Mouse (Mus musculus) neural tube, embryonic 13.5 days (tissue): ENCODE results near the gene Zfp398. TPM values are rescaled to one million over a fixed set of nuclear protein-coding genes. Genes with fewer than 3 reads are reported as not detected.

Source experiments
- ATAC-seq: fragments of 200-750 bp; cut with Nextera tagmentation; 2 replicates; pipeline ENCODE4 v1.8.0; 2017; ENCODE audit warnings: low read depth, mild to moderate bottlenecking, moderate TSS enrichment, moderate library complexity
- H3K27ac ChIP-seq: fragments of 300-500 bp; sonication (generic); replicated peaks from 2 replicates; pipeline ENCODE4 v1.5.1; 2015; ENCODE audit warnings: moderate library complexity, mild to moderate bottlenecking, inconsistent platforms
- H3K27me3 ChIP-seq: fragments of 300-500 bp; sonication (generic); 2 replicates; pipeline ENCODE4 v1.6.1; 2015; ENCODE audit warnings: mild to moderate bottlenecking, inconsistent platforms
- H3K36me3 ChIP-seq: fragments of 300-500 bp; sonication (generic); 2 replicates; pipeline ENCODE4 v1.6.1; 2015; ENCODE audit warnings: mild to moderate bottlenecking, inconsistent platforms
- H3K4me1 ChIP-seq: fragments of 300-500 bp; sonication (generic); replicated peaks from 2 replicates; pipeline ENCODE4 v1.6.1; 2015; ENCODE audit warnings: inconsistent platforms
- H3K4me2 ChIP-seq: fragments of 300-500 bp; sonication (generic); 2 replicates; pipeline ENCODE4 v1.6.1; 2015; ENCODE audit warnings: inconsistent platforms, mild to moderate bottlenecking, moderate library complexity
- H3K4me3 ChIP-seq: fragments of 300-500 bp; sonication (generic); 2 replicates; pipeline ENCODE4 v1.5.1; 2015; ENCODE audit warnings: mild to moderate bottlenecking, inconsistent platforms
- H3K9ac ChIP-seq: fragments of 300-500 bp; sonication (generic); 2 replicates; pipeline ENCODE4 v1.6.1; 2015; ENCODE audit warnings: moderate library complexity, mild to moderate bottlenecking, inconsistent platforms
- H3K9me3 ChIP-seq: fragments of 300-500 bp; sonication (generic); 2 replicates; pipeline ENCODE4 v1.6.1; 2016; ENCODE audit warnings: inconsistent platforms
- WGBS: fragments of 180-500 bp; shearing (Covaris S2); methylation state at CpG from one replicate; pipeline ENCODE4 v1.1.7; 2015; 5-methylcytosine and 5-hydroxymethylcytosine counted together
- microRNA counts: library from miRNA; unstranded; fragments of <30 nt; microRNA quantifications from one replicate; lab custom pipeline; 2016
- microRNA-seq: library from miRNA; unstranded; fragments of <30 nt; microRNA quantifications from one replicate; pipeline ENCODE4, GENCODE M21; 2016
- polyA plus RNA-seq: library from polyadenylated mRNA; unstranded; fragments of >200 nt; fragmentation: Nextera tagmentation; extraction: Ambion mirVana; gene quantifications from 2 replicates; pipeline ENCODE4 v1.2.1, GENCODE M21; 2015

Zfp398 gene
- polyA plus RNA-seq, 1 experiment from 2014 or later: 15.7 TPM

DNA sequence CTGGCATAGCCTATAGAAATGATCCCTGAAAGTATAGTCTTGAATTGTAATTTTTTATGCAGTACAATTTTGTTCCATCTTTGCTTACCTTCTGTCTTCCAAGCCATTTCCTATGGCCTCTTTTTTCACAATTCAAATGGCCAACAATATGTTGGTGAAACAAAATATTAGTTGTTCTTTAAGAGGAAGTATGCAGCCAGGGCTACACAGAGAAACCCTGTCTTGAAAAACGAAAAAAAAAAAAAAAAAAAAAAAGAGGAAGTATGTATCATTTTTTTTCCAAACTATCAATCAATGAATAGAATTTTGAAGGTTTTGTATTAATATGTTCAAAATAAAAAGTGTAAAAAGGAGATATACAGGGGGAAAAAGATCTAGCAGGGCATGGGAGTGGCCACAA, 76.2 kb downstream of the Zfp398 start:
- Histone ChIP-seq H3K4me2 (no peak overlapping the region), H3K9me3 (no peaks in the 10 kb centered on the region), H3K36me3 (peaks cover 16% of the 10 kb centered on the region), H3K27me3 (no peaks in the 10 kb centered on the region), H3K4me3 (no peak overlapping the region), H3K9ac (no peak overlapping the region), H3K27ac (no peak overlapping the region), H3K4me1 (no peaks in the 10 kb centered on the region)
- ATAC-seq: no peak
- WGBS: 68% methylated on average over 1 of the region's 1 CpGs

DNA sequence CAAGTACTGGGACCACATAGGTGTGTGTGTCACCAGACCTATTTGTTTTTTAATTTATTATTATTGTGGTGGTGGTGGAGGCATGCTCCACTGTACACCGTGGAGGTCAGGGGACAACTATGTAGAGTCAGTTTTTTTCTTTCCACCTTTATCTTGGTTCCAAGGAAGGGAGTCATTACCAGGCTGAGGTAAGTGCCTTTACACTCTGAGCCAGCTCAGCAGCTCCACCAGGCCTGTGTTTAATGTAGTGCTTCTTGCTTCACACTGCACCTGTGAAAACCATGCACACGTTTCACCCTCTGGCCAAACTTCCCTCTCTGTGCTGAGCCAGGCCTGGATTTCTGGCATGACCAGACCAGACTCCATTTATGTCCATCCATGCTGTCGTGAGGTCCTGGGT, 77.5 kb downstream of the Zfp398 start:
- H3K36me3 ChIP-seq: peaks cover 3% of the 10 kb centered on the region
- no peak overlapping the region for H3K27ac ChIP-seq
- no peak for ATAC-seq
- no peak overlapping the region for H3K4me3 ChIP-seq
- WGBS: 71% methylated on average over 3 of the region's 3 CpGs
- H3K9ac ChIP-seq: no peak overlapping the region
- no peaks in the 10 kb centered on the region for H3K27me3 ChIP-seq
- H3K4me2 ChIP-seq: no peak overlapping the region
- no peaks in the 10 kb centered on the region for H3K9me3 ChIP-seq
- no peaks in the 10 kb centered on the region for H3K4me1 ChIP-seq

DNA sequence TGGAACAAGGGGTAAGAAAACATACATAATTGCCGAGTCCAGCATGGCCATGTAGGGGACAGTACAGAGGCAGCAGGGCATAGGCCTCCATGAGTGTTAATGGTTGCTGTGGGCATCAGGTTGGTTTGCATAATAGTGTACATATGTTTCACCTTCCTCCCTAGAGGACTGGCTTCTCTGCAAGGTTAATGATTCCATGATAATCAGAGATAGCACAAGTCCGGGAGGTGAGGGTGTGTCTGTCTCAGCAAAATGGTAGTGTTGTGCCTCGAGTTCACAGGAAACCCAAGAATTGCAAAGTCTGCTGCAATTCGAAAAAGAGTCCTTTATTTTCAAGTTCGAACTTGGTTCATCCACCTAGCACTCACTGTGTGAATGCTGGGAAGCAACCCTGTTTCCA, 81.6 kb downstream of the Zfp398 start:
- Histone ChIP-seq H3K27ac (no peak overlapping the region), H3K4me1 (peaks cover 11% of the 10 kb centered on the region), H3K27me3 (no peaks in the 10 kb centered on the region), H3K36me3 (no peaks in the 10 kb centered on the region), H3K9me3 (no peaks in the 10 kb centered on the region), H3K4me3 (no peak overlapping the region), H3K9ac (no peak overlapping the region), H3K4me2 (no peak overlapping the region)
- 79% methylated on average over 5 of the region's 5 CpGs for WGBS
- ATAC-seq: no peak

DNA sequence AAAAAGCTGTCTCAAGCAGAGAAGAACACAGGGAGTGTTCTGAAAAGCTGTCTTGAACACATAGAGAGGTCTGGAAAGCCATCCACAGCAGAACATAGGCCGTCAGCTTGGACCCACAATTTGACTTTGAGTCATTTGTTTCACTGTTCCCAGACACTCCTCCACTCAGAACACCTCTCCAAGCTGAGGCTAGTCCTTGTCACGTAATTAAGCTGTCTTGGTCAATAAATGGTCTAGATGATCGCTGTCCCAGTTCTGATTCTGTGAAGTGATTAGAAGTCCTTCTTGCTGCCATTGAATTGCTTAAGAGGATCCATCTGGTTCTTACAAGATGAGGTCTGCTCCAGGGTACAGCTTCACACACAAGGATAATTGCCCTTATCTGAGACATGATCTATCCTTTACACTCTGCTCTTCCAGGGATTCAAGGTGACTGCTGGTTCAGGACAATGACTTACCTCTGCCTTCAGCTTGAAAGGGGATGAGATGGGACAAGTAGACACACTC, 83.4 kb downstream of the Zfp398 start:
- no peak overlapping the region for H3K27ac ChIP-seq
- H3K9me3 ChIP-seq: no peaks in the 10 kb centered on the region
- H3K4me3 ChIP-seq: no peak overlapping the region
- H3K27me3 ChIP-seq: no peaks in the 10 kb centered on the region
- H3K36me3 ChIP-seq: no peaks in the 10 kb centered on the region
- no peak overlapping the region for H3K9ac ChIP-seq
- ATAC-seq: no peak
- no peak overlapping the region for H3K4me2 ChIP-seq
- H3K4me1 ChIP-seq: peaks cover 16% of the 10 kb centered on the region
- WGBS: 81% methylated on average over 3 of the region's 3 CpGs

DNA sequence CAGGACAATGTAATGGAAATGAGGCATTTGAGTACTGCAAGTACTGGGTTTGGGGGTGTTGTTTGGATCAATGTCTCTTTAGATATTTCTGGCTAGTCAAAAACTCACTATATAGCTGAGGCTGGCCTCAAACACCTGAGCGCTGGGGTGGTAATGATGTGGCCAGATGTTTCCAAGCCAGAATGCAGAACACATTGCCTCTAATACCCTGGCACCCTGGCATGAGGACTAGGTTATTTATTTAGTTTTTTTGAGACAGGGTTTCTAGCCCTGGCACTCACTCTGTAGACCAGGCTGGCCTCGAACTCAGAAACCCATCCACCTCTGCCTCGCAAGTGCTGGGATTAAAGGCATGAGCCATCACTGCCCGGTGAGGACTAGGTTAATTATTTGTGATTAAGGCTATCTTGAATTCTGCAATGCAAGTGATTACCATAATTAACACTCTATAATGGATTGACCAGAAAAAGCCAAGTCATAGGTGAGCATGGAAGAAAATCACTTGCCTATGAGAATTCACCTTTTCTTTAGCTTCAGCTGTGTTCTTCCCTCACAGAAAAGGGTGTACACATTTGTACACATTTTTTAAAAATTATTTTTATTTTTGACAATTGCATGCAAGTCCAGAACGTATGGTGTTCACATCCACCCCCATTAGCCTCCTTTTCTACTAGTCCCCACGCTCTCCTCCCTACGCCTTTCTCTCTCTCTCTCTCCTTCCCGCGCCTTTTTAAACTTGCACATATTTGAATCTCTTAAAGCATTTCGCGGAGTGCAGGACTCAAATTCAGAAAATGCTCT, 84.4 kb downstream of the Zfp398 start:
- WGBS: 27% methylated on average over 11 of the region's 11 CpGs
- Histone ChIP-seq H3K27me3 (no peaks in the 10 kb centered on the region), H3K36me3 (no peaks in the 10 kb centered on the region), H3K27ac (peak overlapping the region; percentile 95), H3K4me3 (peak overlapping the region; percentile 83), H3K4me2 (peak overlapping the region; percentile 82), H3K4me1 (peaks cover 16% of the 10 kb centered on the region), H3K9me3 (no peaks in the 10 kb centered on the region), H3K9ac (peak overlapping the region; percentile 87)
- peak; percentile 45; the same call in 1 of the 2 replicates for ATAC-seq

DNA sequence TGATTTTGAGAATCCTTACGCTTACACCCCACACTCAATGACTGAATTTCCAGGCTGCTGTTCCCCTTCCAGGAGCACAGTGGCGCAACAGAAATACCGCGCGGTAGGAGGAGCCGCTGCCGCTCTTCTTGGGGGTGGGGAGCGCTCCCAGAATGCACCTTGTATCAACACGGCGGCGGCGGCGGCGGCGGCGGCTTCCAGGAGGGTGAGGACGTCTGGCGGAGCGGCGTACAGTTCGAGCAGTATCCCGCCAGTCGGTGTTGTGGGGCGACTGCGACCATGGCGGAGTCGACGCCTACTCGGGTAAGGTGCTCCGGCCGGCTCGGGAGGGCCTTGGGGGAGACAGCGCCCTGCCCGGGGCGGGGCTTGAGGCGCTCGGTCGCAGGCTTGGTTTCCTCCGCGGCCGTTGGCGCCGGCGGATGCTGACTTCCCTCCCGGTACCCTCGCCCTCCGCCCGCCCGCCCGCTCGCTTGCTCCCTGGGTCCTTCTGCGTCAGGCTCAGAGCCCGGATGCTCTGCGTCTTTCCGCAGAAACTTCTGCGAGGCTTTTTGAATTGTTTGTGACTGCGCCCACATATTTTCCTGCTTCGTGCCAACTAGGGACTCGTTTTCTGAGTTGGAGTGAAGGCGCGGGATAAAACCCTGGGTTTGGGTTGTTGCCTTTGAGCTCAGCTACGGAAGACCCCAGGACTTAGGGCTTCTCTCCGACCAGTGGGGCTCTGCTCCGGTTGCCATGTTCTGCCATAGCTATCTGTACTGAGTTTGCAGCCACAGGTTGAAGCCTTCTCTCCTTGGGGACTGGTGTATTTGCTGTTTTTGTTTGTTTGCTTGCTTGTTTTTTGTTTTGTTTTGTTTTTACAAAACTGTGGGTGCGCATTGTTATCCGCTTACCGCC, 85.2 kb downstream of the Zfp398 start, which contains the start of gene Zfp212:
Zfp212 (plus strand) TSS at position 30 of the 894 bp plus-strand sequence.
- Histone ChIP-seq H3K4me1 (peaks cover 16% of the 10 kb centered on the region), H3K36me3 (no peaks in the 10 kb centered on the region), H3K27ac (peak within 1 kb of the TSS; percentile 95), H3K9ac (peak within 1 kb of the TSS; percentile 87), H3K4me2 (peak within 1 kb of the TSS; percentile 82), H3K27me3 (no peaks in the 10 kb centered on the region), H3K4me3 (peak within 1 kb of the TSS; percentile 83), H3K9me3 (no peaks in the 10 kb centered on the region)
- WGBS: under 1% methylated on average over 66 of the region's 67 CpGs
- ATAC-seq: peak; percentile 97

MicroRNAs within 50 kb of the gene (microRNA counts, 519-probe panel; counts per million panel counts)
- microRNA mmu-miR-704 (lab: Ali Mortazavi, UCI): not detected

Small RNA genes lying within 50 kb of the gene (microRNA-seq; reads per million reads assigned to microRNA genes)
- gene Mir704: not detected

Other genes starting within 250 kb of the Zfp398 start
- gene Ezh2, start 240.3 kb upstream of the Zfp398 start, polyA plus RNA-seq: 90.3 and 102 TPM in 2 replicates
- gene Pdia4, start 22.2 kb upstream of the Zfp398 start, polyA plus RNA-seq: 187 and 204 TPM in 2 replicates
- 16.6 and 17.1 TPM in 2 replicates for gene Zfp786, start 4.8 kb upstream of the Zfp398 start, polyA plus RNA-seq
- gene Zfp282, start 41.5 kb downstream of the Zfp398 start, polyA plus RNA-seq: 22.1 and 23.0 TPM in 2 replicates
- gene Zfp212, start 84.8 kb downstream of the Zfp398 start, polyA plus RNA-seq: 15.8 and 17.0 TPM in 2 replicates
- 14.7 and 15.4 TPM in 2 replicates for gene Zfp956, start 117.7 kb downstream of the Zfp398 start, polyA plus RNA-seq
- gene Zfp777, start 213.2 kb downstream of the Zfp398 start, polyA plus RNA-seq: 8.9 and 11.7 TPM in 2 replicates